Mouse (Mus musculus) adrenal gland, postnatal 36 days (tissue): ENCODE results near the gene Notch2. TPM values are rescaled to one million over a fixed set of nuclear protein-coding genes. Genes with fewer than 3 reads are reported as not detected.

ENCODE experiments used
- DNase-seq, 2 experiments: peaks; one replicate each; pipeline ENCODE4 v3.0.0; 2021; ENCODE audit warnings: mixed read lengths in 1 of 2
- total RNA-seq, 2 experiments: library from RNA; stranded (reverse); gene quantifications; 2 replicates each; pipeline ENCODE4 v1.2.3; 2021

Gene Notch2
- total RNA-seq, 2 experiments from 2014 or later: 66.1 to 76.2 TPM

- no peak for DNase-seq
These were observed 18.5 kb upstream of the Notch2 start for GRCm38 (mm10) chr3:97994818-97995217.

DNA sequence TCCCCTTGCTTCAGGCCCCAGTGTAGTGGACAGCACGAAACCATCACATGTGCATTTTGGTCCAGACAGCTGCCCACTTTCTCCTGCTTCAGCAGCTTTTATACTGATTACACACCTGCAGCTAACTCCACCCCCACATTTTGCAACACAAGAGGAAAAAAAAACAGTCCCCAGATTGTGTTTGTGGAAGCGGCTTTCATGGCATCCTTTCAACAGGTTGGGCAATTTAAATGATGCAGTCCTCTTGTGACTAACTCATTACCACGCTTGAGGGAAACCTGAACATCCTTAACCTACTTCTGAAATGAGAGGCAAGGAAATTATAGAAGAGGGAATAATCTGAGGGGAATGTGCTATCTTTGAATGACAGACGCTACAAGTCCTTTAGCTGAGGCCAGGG lies 15.0 kb upstream of the Notch2 start:
- DNase-seq: no peak

- DNase-seq: no peak
These were observed 9.8 kb upstream of the Notch2 start for GRCm38 (mm10) chr3:98003558-98003957.

DNA sequence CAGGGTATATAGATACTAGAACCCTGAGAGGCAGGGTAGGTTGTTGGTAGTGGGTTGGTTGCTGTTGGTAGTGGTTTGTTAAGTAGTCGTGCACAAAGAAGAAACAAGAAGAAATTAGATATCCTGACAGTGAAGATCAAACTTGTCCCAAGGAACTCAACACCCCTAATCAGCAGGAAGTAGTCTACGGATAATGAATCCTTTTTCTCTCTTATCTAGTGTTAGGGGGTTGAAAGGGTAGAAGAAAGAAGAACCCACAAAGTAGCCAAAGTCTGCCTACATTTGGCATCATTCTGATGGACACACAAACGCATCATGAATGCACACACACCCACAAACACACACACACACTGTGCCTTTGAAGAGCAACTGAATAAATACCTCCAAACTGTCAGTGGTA lies 9.1 kb upstream of the Notch2 start:
- no peak for DNase-seq

DNA sequence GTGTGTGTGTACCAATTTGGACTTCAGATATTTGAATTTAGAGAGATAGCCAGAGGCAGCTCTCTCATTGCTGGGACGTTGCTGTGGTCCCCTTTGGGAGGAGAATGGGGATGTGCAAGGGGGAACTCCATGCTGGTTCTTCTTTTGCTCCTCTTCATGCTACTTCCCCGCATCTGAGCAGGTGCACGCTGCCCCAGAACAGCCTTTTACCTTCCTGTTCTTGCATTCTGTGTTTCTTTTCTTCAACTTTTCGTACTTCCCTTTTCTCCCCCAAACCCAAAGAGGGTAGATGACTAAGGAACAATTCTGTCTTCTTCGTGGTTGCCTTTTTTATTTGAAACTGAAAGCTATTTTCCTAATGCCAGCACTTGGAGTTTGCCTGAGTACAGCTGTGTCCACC lies 8.0 kb upstream of the Notch2 start:
- DNase-seq: no peak

GRCm38 (mm10) chr3:98006046-98006691 lies 7.2 kb upstream of the Notch2 start:
- no peak for DNase-seq

- no peak for DNase-seq
These were observed 6.4 kb upstream of the Notch2 start for GRCm38 (mm10) chr3:98006973-98007372.

DNA sequence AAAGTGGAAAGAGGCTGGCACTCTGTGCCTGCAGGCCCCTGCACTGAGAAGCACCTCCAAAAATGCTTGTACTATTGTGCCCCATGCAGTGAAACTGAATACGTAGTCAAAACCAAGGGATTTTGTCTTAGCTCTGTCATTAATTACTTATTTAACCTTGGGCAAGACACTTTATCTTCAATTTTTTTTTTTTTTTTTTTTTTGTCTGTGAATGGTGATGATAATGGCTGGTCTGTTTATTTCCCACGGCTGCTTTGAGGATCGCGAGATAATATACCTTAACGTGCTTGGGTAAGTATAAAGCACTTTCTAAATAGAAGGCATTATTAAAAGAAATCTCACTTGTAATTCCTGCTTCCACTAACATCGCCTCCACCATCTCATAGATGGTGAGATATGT lies 5.2 kb upstream of the Notch2 start:
- no peak for DNase-seq

- peak; percentile 44 to 53 for DNase-seq
These were observed 4.0 kb upstream of the Notch2 start for GRCm38 (mm10) chr3:98009190-98009840.

DNA sequence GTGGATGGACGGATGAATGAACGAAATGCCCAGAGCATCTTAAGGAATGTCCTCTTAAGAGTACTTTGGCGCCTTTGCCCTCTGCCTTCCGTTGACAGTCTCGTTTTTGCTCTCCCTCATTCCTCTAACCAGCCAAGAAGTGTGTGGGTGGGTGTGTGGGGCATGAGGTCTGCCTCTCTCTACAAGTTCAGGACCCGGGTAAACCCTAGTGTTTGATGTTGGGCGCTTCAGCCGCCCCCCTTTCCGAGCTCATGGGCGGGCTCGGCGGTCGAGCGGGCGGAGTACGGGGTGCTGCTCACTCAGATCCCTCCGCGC lies 284 bp upstream of the Notch2 start:
- DNase-seq: no peak

DNA sequence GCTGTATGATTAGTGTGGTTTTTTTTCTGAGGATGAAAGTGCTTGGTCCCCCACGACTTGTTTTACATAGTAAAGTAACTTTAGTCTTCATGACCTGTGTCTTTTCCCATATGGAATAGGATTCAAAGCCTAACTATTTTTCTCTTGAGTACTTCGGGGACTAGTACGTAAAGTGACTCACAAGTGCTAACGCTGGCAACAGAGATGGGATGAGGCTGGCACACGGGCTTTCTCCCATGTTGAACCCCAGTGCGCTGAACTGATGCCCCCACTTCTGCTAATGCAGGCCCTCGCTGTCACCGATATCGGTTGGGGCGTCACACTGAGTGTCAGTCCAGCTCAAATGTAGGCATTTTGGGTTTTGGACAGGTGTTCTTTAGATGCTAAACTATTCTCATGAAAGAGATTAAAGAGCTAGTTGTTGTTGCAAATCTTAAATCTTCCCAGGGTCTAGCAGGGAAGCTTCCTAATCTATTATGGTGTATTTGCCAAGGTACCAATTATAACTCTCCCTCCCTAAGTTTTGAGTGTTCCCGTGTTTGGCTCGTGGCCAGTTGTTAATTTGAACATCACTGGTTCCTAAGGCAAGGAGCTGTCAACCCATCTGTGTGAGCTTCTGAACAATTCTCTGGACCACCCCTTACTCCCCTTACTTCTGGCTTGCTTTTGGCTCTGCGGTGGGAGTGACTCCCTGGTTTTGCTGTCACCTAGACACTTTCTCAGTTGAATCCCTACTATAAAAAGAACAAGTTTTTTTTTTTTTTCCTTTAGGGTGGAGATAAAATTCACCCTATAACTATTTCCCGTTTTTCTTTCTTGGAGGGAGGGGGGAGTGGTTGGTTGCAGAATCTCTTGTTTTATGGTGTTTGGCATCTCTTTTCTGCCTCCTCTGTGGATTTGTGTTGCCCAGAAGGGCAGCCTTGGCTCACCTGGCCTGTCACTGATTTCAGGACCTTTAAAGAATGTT lies 2.2 kb downstream of the Notch2 start:
- no peak for DNase-seq

- DNase-seq: peak; percentile 31 to 39
These were observed 3.7 kb downstream of the Notch2 start for GRCm38 (mm10) chr3:98016901-98017591.

DNA sequence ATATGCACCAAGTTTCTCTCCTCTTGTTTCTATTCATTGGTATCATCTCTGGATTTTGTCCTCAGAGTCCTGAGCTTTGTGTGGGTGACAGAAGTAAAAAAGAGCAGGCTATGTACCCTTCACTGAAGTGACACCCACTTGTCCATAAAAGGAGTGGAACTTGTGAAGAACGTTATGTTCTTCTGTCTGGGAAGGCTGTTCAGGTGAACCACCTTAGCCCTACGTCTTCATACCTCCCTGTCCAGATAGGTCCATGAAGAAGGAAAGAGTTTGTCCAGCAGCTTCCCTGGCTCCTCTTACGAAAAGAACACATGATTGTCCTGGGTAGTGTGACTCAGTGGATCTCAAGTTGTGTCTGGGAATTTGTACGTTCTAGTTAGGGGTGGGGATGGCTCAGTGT lies 4.9 kb downstream of the Notch2 start:
- no peak for DNase-seq

DNA sequence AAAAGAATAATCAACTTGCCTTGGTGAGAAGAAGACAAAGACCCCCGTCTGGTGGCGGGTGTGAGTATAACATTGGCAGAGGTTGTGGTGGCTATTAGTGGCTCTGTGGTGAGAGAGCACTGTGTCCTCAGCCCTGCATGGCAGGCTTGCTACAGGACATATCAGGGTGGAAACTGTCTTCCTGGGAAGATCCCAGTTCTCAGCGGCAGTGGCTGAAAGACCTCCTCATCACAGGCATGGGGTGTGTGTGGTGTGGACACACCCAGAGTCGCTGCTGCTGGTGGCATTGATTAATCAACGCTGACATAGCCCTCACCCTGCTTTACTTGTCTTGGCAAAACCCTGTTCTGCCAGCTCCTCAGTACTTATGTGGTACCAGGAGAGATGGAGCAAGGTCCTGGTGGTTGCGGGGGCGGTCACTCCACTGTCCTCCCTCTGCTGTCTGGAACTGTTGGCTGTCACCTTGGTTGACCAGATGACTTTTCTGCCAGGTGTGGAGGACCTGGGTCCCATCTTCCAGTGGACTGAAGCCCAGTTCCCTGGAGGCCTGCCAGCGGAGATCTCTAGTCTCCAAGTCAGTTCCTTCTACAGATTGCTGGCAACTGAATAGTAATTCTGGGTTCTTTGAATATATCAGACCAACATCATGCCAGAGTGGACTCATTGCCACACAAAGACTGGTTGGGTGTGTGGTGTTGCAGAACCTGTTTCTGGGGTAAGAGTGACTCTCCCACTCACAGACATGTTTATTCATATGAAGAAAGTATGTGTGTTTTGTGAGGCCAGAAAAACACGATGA lies 7.3 kb downstream of the Notch2 start:
- DNase-seq: no peak

DNA sequence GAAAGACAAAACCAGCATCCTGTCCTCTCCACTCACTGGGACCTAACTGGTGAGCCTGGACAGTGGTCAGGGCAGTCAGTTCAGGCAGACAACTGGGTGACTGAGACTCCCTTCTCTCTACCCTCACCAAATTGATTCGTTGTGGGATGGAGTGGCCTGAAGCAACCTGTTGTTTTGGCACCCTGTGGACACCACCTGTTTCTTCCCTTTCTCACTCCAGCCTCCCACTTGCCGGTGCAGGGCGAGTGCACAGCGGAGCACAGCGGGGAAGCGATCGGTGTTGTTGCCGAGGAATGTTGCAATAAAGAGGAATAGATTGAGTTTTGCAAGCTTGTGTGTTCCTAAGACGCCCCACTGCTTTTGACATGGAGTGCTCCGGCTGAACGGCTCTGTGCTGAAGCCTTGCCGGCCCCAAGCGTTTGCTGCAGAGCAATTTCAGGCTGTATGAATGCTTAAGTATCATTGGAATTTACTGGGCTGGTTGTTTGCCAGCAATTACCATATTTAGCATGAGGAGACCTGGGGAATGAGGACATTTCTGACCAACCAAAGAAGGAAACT lies 11.0 kb downstream of the Notch2 start:
- DNase-seq: peak; percentile 38 to 54

GRCm38 (mm10) chr3:98025521-98025920 lies 12.2 kb downstream of the Notch2 start:
- no peak for DNase-seq

DNA sequence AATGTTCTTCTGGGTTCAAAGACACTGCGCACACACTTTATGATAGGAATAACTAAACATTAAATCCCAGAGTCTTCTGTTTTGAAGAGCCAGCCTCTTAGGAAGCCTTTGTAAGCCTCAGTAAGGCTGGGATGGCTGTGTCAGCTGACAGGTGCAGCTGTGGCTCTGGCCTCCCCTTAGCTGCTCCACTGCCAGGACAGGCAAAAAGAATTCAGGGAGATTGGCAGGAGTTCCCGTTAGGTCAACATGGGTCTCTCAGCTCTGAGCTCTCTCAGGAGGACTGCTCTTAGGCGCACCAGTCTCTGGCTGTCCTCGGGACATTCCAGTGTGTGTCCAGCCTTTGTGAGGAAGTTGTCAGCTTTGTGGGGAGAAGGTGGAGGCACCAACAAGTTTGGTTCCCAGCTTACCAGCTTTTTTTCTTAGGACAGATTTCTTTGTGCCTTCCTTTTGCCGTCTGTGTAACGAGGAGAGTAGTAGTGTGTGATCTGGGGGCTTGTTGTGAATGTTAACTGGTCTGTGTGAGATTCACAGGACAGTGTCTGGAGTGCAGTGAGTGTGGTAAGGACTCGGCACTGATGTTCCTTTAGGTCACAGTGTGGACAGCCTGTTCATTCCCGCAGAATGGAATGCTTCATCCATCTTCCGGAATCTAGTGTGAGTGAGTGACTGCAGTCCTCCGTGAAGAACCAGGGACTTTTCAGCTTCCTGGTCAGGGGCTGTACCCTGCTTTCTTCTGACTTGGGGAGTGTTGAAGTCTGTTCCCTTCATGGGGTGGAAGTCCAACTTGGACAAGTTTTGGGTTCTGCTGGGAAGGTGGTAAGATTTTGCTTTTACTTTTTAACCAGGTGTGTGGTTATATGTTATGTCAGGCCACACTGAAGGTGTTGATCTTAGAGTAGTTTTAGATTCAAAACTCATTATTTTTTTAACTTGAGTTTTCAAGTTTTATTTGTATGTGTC lies 12.9 kb downstream of the Notch2 start:
- DNase-seq: no peak

DNA sequence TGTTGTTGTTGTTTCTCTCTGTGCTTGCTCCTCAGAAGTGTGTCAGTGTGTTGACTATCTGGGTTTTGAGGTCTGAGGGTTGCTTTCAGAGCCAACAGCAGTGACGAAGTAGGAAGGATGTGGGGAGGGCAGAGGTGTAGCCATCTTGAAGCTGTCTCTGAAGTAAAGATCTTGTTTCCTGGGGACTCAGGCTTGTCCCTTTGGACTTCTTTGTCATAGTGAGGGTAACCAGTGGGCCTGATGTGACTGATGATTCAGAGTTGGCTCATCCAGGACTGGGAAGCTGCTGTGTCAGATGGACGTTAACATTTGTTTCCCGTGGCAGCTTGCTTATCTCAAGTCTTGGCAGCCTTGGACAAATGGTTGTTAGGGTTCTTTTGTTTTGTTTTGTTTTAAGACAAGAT lies 14.0 kb downstream of the Notch2 start:
- DNase-seq: peak; percentile 55 to 65

DNA sequence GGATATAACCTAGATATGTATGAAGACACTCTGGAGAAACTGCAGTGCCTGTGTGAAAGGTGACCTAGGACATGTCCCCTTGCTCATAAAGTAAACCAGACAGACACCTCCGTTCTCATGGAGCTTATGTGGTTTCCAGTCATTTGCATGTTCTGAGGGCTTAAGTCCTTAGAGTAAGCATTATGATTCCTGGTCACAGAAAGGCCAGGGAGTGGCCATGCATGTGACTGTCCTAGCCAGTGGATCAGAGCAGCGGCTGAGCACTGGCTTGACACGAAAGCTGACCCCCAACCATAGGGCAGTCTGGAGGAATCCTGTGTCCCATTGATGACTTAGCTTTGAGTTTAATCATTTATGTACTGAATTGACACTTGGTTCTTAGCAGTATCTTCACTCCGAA lies 14.7 kb downstream of the Notch2 start:
- no peak for DNase-seq

GRCm38 (mm10) chr3:98028936-98029335 lies 15.6 kb downstream of the Notch2 start:
- no peak for DNase-seq
